Mouse (Mus musculus) MEL (cell line): Measurements from ENCODE around the gene Prrxl1. TPM values are rescaled to one million over a fixed set of nuclear protein-coding genes. Genes with fewer than 3 reads are reported as not detected.

Source experiments
- DNase-seq: peaks from one replicate; pipeline ENCODE4 v3.0.0; 2011; ENCODE audit warnings: low read depth, low spot score
- H3K27ac ChIP-seq: 2 replicates; pipeline ENCODE4 v1.5.1; 2012; ENCODE audit warnings: low read depth, mild to moderate bottlenecking, control low read depth, low read length, moderate library complexity; ENCODE audit not compliant: control insufficient read depth
- H3K27me3 ChIP-seq, 2 experiments: fragments of 150-350 bp in 1 of 2; sonication (generic) in 1 of 2; 2 replicates each; pipeline ENCODE4 v1.6.1; 2012; ENCODE audit warnings: low read length in 2 of 2, mild to moderate bottlenecking in 2 of 2, improper control_type of control experiment in 1 of 2, moderate library complexity in 1 of 2; ENCODE audit not compliant: insufficient read depth in 2 of 2, control insufficient read depth in 1 of 2
- H3K36me3 ChIP-seq, 2 experiments: 2 replicates each; pipeline ENCODE4 v1.6.1; 2012 to 2014; ENCODE audit warnings: low read length in 2 of 2, improper control_type of control experiment in 1 of 2, inconsistent platforms in 1 of 2, mild to moderate bottlenecking in 1 of 2; ENCODE audit not compliant: insufficient read depth in 2 of 2, control insufficient read depth in 1 of 2
- H3K4me1 ChIP-seq, 2 experiments: fragments of 150-350 bp in 1 of 2; sonication (generic) in 1 of 2; 2 replicates each; pipeline ENCODE4 v1.6.1; 2012; ENCODE audit warnings: low read length in 2 of 2, improper control_type of control experiment in 1 of 2, mild to moderate bottlenecking in 1 of 2; ENCODE audit not compliant: insufficient read depth in 2 of 2, control insufficient read depth in 1 of 2
- H3K4me3 ChIP-seq, 2 experiments: fragments of 150-350 bp in 1 of 2; sonication (generic) in 1 of 2; 2 replicates each; pipeline ENCODE4 v1.5.1; 2012; ENCODE audit warnings: low read depth in 2 of 2, low read length in 2 of 2, mild to moderate bottlenecking in 2 of 2, moderate library complexity in 2 of 2, control low read depth in 1 of 2, improper control_type of control experiment in 1 of 2; ENCODE audit not compliant: control insufficient read depth in 1 of 2, insufficient read depth in 1 of 2
- H3K79me2 ChIP-seq: 2 replicates; pipeline ENCODE4 v1.6.1; 2012; ENCODE audit warnings: mild to moderate bottlenecking, low read length, moderate library complexity; ENCODE audit not compliant: control insufficient read depth, poor library complexity, insufficient read depth
- H3K9ac ChIP-seq: 2 replicates; pipeline ENCODE4 v1.6.1; 2012; ENCODE audit warnings: low read depth, mild to moderate bottlenecking, control low read depth, low read length, moderate library complexity; ENCODE audit not compliant: control insufficient read depth, poor library complexity, severe bottlenecking
- H3K9me3 ChIP-seq: fragments of 150-350 bp; sonication (generic); replicated peaks from 2 replicates; pipeline ENCODE4 v1.6.1; 2012; ENCODE audit warnings: mild to moderate bottlenecking, low read length, improper control_type of control experiment, moderate library complexity; ENCODE audit not compliant: insufficient read depth
- BHLHE40 ChIP-seq: IDR thresholded peaks from 2 replicates; pipeline ENCODE4 v1.6.1; 2012; ENCODE audit warnings: low read depth, mild to moderate bottlenecking, inconsistent platforms, low read length, improper control_type of control experiment, borderline replicate concordance
- EP300 ChIP-seq, 2 experiments: IDR thresholded peaks; 2 replicates each; pipeline ENCODE4 v1.6.1; 2011; ENCODE audit warnings: improper control_type of control experiment in 2 of 2, low read length in 2 of 2, low read depth in 1 of 2, mild to moderate bottlenecking in 1 of 2
- ETS1 ChIP-seq: IDR thresholded peaks from 2 replicates; pipeline ENCODE4 v1.6.1; 2012; ENCODE audit warnings: low read depth, mild to moderate bottlenecking, inconsistent platforms, low read length, improper control_type of control experiment, moderate library complexity
- GATA1 ChIP-seq: IDR thresholded peaks from 2 replicates; pipeline ENCODE4 v1.6.1; 2011; ENCODE audit warnings: low read depth, low read length, improper control_type of control experiment
- KAT2A ChIP-seq: conservative IDR thresholded peaks from 2 replicates; pipeline ENCODE4 v1.6.1; 2012; ENCODE audit warnings: low read depth, low read length, improper control_type of control experiment, inconsistent platforms
- MAZ ChIP-seq: IDR thresholded peaks from 2 replicates; pipeline ENCODE4 v1.6.1; 2012; ENCODE audit warnings: low read depth, mild to moderate bottlenecking, inconsistent platforms, low read length, improper control_type of control experiment
- MEF2A ChIP-seq: IDR thresholded peaks from 2 replicates; pipeline ENCODE4 v1.6.1; 2014; ENCODE audit warnings: low read depth, mild to moderate bottlenecking, inconsistent platforms, low read length, improper control_type of control experiment; ENCODE audit not compliant: poor library complexity, insufficient replicate concordance, severe bottlenecking; ENCODE audit errors: extremely low read depth
- MXI1 ChIP-seq: IDR thresholded peaks from 2 replicates; pipeline ENCODE4 v1.6.1; 2011; ENCODE audit warnings: mild to moderate bottlenecking, low read depth, low read length, improper control_type of control experiment
- MYB ChIP-seq: IDR thresholded peaks from 2 replicates; pipeline ENCODE4 v1.6.1; 2011; ENCODE audit warnings: mild to moderate bottlenecking, low read depth, low read length, improper control_type of control experiment
- MYC ChIP-seq: IDR thresholded peaks from 2 replicates; pipeline ENCODE4 v1.6.1; 2011; ENCODE audit warnings: low read depth, mild to moderate bottlenecking, low read length, improper control_type of control experiment, moderate library complexity
- NRF1 ChIP-seq: IDR thresholded peaks from 2 replicates; pipeline ENCODE4 v1.6.1; 2014; ENCODE audit warnings: low read depth, mild to moderate bottlenecking, inconsistent platforms, low read length, improper control_type of control experiment, moderate library complexity; ENCODE audit not compliant: poor library complexity, insufficient read depth, severe bottlenecking
- POLR2A ChIP-seq, 2 experiments: IDR thresholded peaks; 2 replicates each; pipeline ENCODE4 v1.6.1; 2011 to 2012; ENCODE audit warnings: low read length in 2 of 2, mild to moderate bottlenecking in 2 of 2, control low read depth in 1 of 2, improper control_type of control experiment in 1 of 2, low read depth in 1 of 2, moderate library complexity in 1 of 2; ENCODE audit not compliant: control insufficient read depth in 1 of 2, insufficient read depth in 1 of 2, poor library complexity in 1 of 2
- POLR2AphosphoS2 ChIP-seq: IDR thresholded peaks from 2 replicates; pipeline ENCODE4 v1.6.1; 2011; ENCODE audit warnings: low read length, improper control_type of control experiment
- RAD21 ChIP-seq: IDR thresholded peaks from 2 replicates; pipeline ENCODE4 v1.6.1; 2011; ENCODE audit warnings: mild to moderate bottlenecking, low read depth, low read length, improper control_type of control experiment
- RCOR1 ChIP-seq: IDR thresholded peaks from 2 replicates; pipeline ENCODE4 v1.6.1; 2012; ENCODE audit warnings: low read depth, mild to moderate bottlenecking, inconsistent platforms, low read length, improper control_type of control experiment
- SMC3 ChIP-seq: IDR thresholded peaks from 2 replicates; pipeline ENCODE4 v1.6.1; 2011; ENCODE audit warnings: low read depth, low read length, improper control_type of control experiment
- TAL1 ChIP-seq: IDR thresholded peaks from 2 replicates; pipeline ENCODE4 v1.6.1; 2012; ENCODE audit warnings: mild to moderate bottlenecking, inconsistent platforms, low read length, moderate library complexity, mixed read lengths
- TBP ChIP-seq: IDR thresholded peaks from 2 replicates; pipeline ENCODE4 v1.8.0; 2011; ENCODE audit warnings: low read depth, low read length, improper control_type of control experiment
- UBTF ChIP-seq: IDR thresholded peaks from 2 replicates; pipeline ENCODE4 v1.6.1; 2012; ENCODE audit warnings: low read depth, mild to moderate bottlenecking, inconsistent platforms, low read length, improper control_type of control experiment, moderate library complexity, borderline replicate concordance; ENCODE audit not compliant: insufficient read depth
- USF1 ChIP-seq: IDR thresholded peaks from 2 replicates; pipeline ENCODE4 v1.6.1; 2014; ENCODE audit warnings: low read depth, mild to moderate bottlenecking, inconsistent platforms, low read length, improper control_type of control experiment, moderate library complexity
- USF2 ChIP-seq, 2 experiments: IDR thresholded peaks; 2 replicates each; pipeline ENCODE4 v1.6.1; 2011 to 2012; ENCODE audit warnings: improper control_type of control experiment in 2 of 2, low read length in 2 of 2, borderline replicate concordance in 1 of 2, inconsistent platforms in 1 of 2, low read depth in 1 of 2, mild to moderate bottlenecking in 1 of 2; ENCODE audit not compliant: insufficient read depth in 1 of 2
- ZC3H11A ChIP-seq: IDR thresholded peaks from 2 replicates; pipeline ENCODE4 v1.6.1; 2012; ENCODE audit warnings: low read depth, mild to moderate bottlenecking, inconsistent platforms, low read length, improper control_type of control experiment
- ZNF384 ChIP-seq: IDR thresholded peaks from 2 replicates; pipeline ENCODE4 v1.6.1; 2012; ENCODE audit warnings: low read depth, mild to moderate bottlenecking, inconsistent platforms, low read length, improper control_type of control experiment
- polyA plus RNA-seq, 2 experiments: library from polyadenylated mRNA; stranded (reverse) in 1 of 2; unstranded in 1 of 2; fragments of >175 nt in 1 of 2; fragments of >200 nt in 1 of 2; gene quantifications; 2 replicates each; pipeline versions ENCODE4 v1.2.1 to v1.2.4; 2012; ENCODE audit warnings: low replicate concordance in 2 of 2, low read depth in 1 of 2; ENCODE audit not compliant: insufficient read length in 2 of 2, insufficient read depth in 1 of 2, missing spikeins in 1 of 2
- total RNA-seq: library from RNA; depleted of rRNA; stranded (reverse); fragments of 300-350 nt; gene quantifications from 2 replicates; pipeline ENCODE4 v1.2.3, GENCODE M21; 2012

Gene Prrxl1
- total and polyA plus RNA-seq, 3 experiments = not detected

GRCm38 (mm10) chr14:32659781-32660180, 60.6 kb downstream of the Prrxl1 start:
- Histone ChIP-seq H3K36me3 (no peaks in the 10 kb centered on the region), H3K9ac (no peak overlapping the region), H3K27me3 (no peaks in the 10 kb centered on the region; a peak in 1 of 4 replicates), H3K9me3 (no peaks in the 10 kb centered on the region), H3K4me1 (no peaks in the 10 kb centered on the region), H3K27ac (no peak overlapping the region), H3K4me3 (no peak overlapping the region), H3K79me2 (no peaks in the 10 kb centered on the region)
- DNase-seq = no peak
- TF ChIP-seq TBP (no peak), ZC3H11A (no peak), RCOR1 (no peak), USF1 (no peak), POLR2A (IDR thresholded peaks at IDR 0.05; ENCODE audit: control insufficient read depth in 1 of 2, insufficient read depth in 1 of 2, low read depth in 1 of 2, low read length in 2 of 2, poor library complexity in 1 of 2) (no peak), KAT2A (no peak), BHLHE40 (no peak), UBTF (no peak), MYB (no peak), MAZ (no peak), RAD21 (no peak), MXI1 (no peak), USF2 (IDR thresholded peaks at IDR 0.05; ENCODE audit: borderline replicate concordance in 1 of 2, insufficient read depth in 1 of 2, low read depth in 1 of 2, low read length in 2 of 2) (no peak), MYC (no peak)

GRCm38 (mm10) chr14:32663099-32663498, 63.9 kb downstream of the Prrxl1 start:
- H3K79me2 ChIP-seq = no peaks in the 10 kb centered on the region
- no peak overlapping the region for H3K9ac ChIP-seq
- DNase-seq = no peak
- H3K36me3 ChIP-seq = no peaks in the 10 kb centered on the region
- no peaks in the 10 kb centered on the region for H3K27me3 ChIP-seq
- no peaks in the 10 kb centered on the region for H3K4me1 ChIP-seq
- no peak overlapping the region for H3K4me3 ChIP-seq
- no peak for TF ChIP-seq MYC
- no peaks in the 10 kb centered on the region for H3K9me3 ChIP-seq
- H3K27ac ChIP-seq = no peak overlapping the region

GRCm38 (mm10) chr14:32673178-32673577, 74.0 kb downstream of the Prrxl1 start:
- no peak for DNase-seq
- Histone ChIP-seq H3K36me3 (no peaks in the 10 kb centered on the region), H3K4me3 (no peak overlapping the region), H3K4me1 (no peaks in the 10 kb centered on the region), H3K9me3 (no peaks in the 10 kb centered on the region), H3K27ac (no peak overlapping the region)
- no peak for TF ChIP-seq NRF1
- no peak for TF ChIP-seq USF1
- no peak for TF ChIP-seq ZNF384
- no peak for TF ChIP-seq POLR2AphosphoS2
- no peak for TF ChIP-seq RCOR1
- TF ChIP-seq MYB = no peak
- TF ChIP-seq POLR2A (IDR thresholded peaks at IDR 0.05; ENCODE audit: control insufficient read depth in 1 of 2, insufficient read depth in 1 of 2, low read depth in 1 of 2, low read length in 2 of 2, poor library complexity in 1 of 2) = no peak
- no peak for TF ChIP-seq ETS1
- no peak for TF ChIP-seq TAL1
- no peak for TF ChIP-seq MAZ
- no peak for TF ChIP-seq GATA1
- no peak for TF ChIP-seq SMC3
- no peak for TF ChIP-seq MEF2A
- no peak for TF ChIP-seq EP300 (IDR thresholded peaks at IDR 0.05; ENCODE audit: low read depth in 1 of 2, low read length in 2 of 2)
- no peak for TF ChIP-seq MYC
- TF ChIP-seq, all 39 proteins: peak for 0
- Histone ChIP-seq H3K79me2 (no peaks in the 10 kb centered on the region), H3K27me3 (no peaks in the 10 kb centered on the region), H3K9ac (no peak overlapping the region)
